In genomic region chr9:42943781-42944535, GRCm38 (mm10) we compare ENCODE assay signal across 8 mouse cellular contexts. TPM values are rescaled to one million over a fixed set of nuclear protein-coding genes. Genes with fewer than 3 reads are reported as not detected.
DNase-seq lines count a peak whose midpoint lies in the region; ATAC-seq and TF ChIP-seq lines count a peak whose summit lies in the region.

TSS of gene Grik4 (minus strand) at chr9:42944493.

- no peak for TF ChIP-seq CTCF in cerebellum, adult 2 months (IDR thresholded peaks at IDR 0.05; ENCODE audit: borderline replicate concordance, insufficient read depth, low read depth, low read length)

- H3K4me1 ChIP-seq in cerebellum, adult 2 months (ENCODE audit: control insufficient read depth, insufficient read depth, low read length), result 0 out of 2 replicates have a peak, but pooled peaks cover 3% of the 10 kb centered on the region
- peaks cover 19% of the 10 kb centered on the region for H3K4me1 ChIP-seq in lung, embryonic 16.5 days (replicated peaks; ENCODE audit: control insufficient read depth, insufficient read depth, low read length)

- H3K27me3 ChIP-seq in cerebellum, adult 2 months (ENCODE audit: control insufficient read depth, insufficient read depth, low read length), result peaks cover 2% of the 10 kb centered on the region; the same call in 1 of the 2 replicates
- peaks cover 4% of the 10 kb centered on the region; the same call in 1 of the 2 replicates for H3K27me3 ChIP-seq in lung, embryonic 16.5 days (ENCODE audit: control insufficient read depth, insufficient read depth, low read depth, low read length)

- H3K27ac ChIP-seq in cerebellum, adult 2 months (ENCODE audit: insufficient read depth, low read length), result no peak within 1 kb of the TSS
- peak within 1 kb of the TSS; percentile 34; the same call in 1 of the 2 replicates for H3K27ac ChIP-seq in lung, embryonic 16.5 days (ENCODE audit: low read length)

- no peaks in the 10 kb centered on the region for H3K36me3 ChIP-seq in lung, embryonic 16.5 days (ENCODE audit: control insufficient read depth, insufficient read depth, low read length)

- H3K9ac ChIP-seq in lung, embryonic 16.5 days (ENCODE audit: low read length), result peak within 1 kb of the TSS; percentile 81

- peak within 1 kb of the TSS; percentile 57 for H3K4me3 ChIP-seq in cerebellum, adult 2 months (replicated peaks; ENCODE audit: insufficient read depth, low read depth, low read length)
- peak within 1 kb of the TSS; percentile 77 for H3K4me3 ChIP-seq in lung, embryonic 16.5 days (ENCODE audit: low read length)

- no peak for TF ChIP-seq POLR2A in cerebellum, adult 2 months (IDR thresholded peaks at IDR 0.05; ENCODE audit: borderline replicate concordance, insufficient read depth, low read length)

- peak within 1 kb of the TSS; percentile 100 for H3K4me2 ChIP-seq in lung, embryonic 16.5 days (ENCODE audit: low read depth, low read length)

- peak; percentile 21 to 31 for DNase-seq in right cerebral cortex, adult 2 months (ENCODE audit: low spot score in 2 of 2)
- DNase-seq in right cerebral cortex, adult 18-20 months, result no peak
- peak; percentile 17 to 38 for DNase-seq in cerebellum, adult 2 months
- peak; percentile 52 for DNase-seq in kidney, postnatal 10 days
- peak; percentile 40 for DNase-seq in right cerebral cortex, postnatal 4 days
- no peak for DNase-seq in urinary bladder, postnatal 14 days (ENCODE audit: low spot score)

- peak; percentile 59 for ATAC-seq in frontal cortex, adult (ENCODE audit: low TSS enrichment)
- ATAC-seq in lung, embryonic 16.5 days (ENCODE audit: low read depth), result peak; percentile 85

- WGBS in cerebellum, adult 2 months, result 1% methylated on average over 64 of the region's 68 CpGs
- under 1% methylated on average over 58 of the region's 68 CpGs for WGBS in lung, embryonic 16.5 days

- no peaks in the 10 kb centered on the region for H3K9me3 ChIP-seq in lung, embryonic 16.5 days (ENCODE audit: control insufficient read depth, low read length)

RNA-seq across cellular contexts. Expression of gene Grik4, which starts in this region (rescaled TPM):
- polyA plus RNA-seq in cerebellum, adult 2 months (2012; rRNA removed), result 8.4 and 10.5 TPM in 2 replicates
- polyA plus RNA-seq in lung, embryonic 16.5 days (2015; fragmentation: Nextera tagmentation; extraction: Ambion mirVana), result 1.5 and 2.3 TPM in 2 replicates

Comparison
In these comparisons a context has a peak if more than half of its experiments do, and no peak if none do; other contexts are left out.
1. DNase-seq: peak in right cerebral cortex, adult 2 months (2 of 2), cerebellum, adult 2 months (2 of 2), kidney, postnatal 10 days (single experiment) and right cerebral cortex, postnatal 4 days (single experiment); none in right cerebral cortex, adult 18-20 months (single experiment) and urinary bladder, postnatal 14 days (single experiment).